Mouse (Mus musculus) kidney, adult 11 months (tissue): ENCODE data around the gene Tspear.

Experiments
- DNase-seq: peaks from one replicate; pipeline ENCODE4 v3.0.0; 2022

Tspear gene

GRCm38 (mm10) chr10:77882553-77882952 is 196.2 kb downstream of the Tspear start:
- no peak for DNase-seq

GRCm38 (mm10) chr10:77886007-77886747 is 199.8 kb downstream of the Tspear start:
- no peak for DNase-seq

- DNase-seq: no peak
Observed at GRCm38 (mm10) chr10:77890987-77891565, 204.7 kb downstream of the Tspear start.

- DNase-seq: peak; percentile 31
Observed at GRCm38 (mm10) chr10:77895562-77895961, 209.2 kb downstream of the Tspear start.

GRCm38 (mm10) chr10:77900126-77900525 is 213.8 kb downstream of the Tspear start:
- peak; percentile 63 for DNase-seq

- no peak for DNase-seq
Observed at GRCm38 (mm10) chr10:77900903-77901818, 214.8 kb downstream of the Tspear start.

GRCm38 (mm10) chr10:77901871-77902210 is 215.5 kb downstream of the Tspear start:
- DNase-seq: no peak

GRCm38 (mm10) chr10:77902211-77902893 is 216.0 kb downstream of the Tspear start, which contains the start of gene Lrrc3:
Lrrc3 (minus strand) TSS chr10:77902536.
- peak; percentile 57 for DNase-seq

GRCm38 (mm10) chr10:77902894-77903715 is 216.7 kb downstream of the Tspear start:
- DNase-seq: peak; percentile 43

GRCm38 (mm10) chr10:77912605-77913004 is 226.2 kb downstream of the Tspear start:
- no peak for DNase-seq

GRCm38 (mm10) chr10:77913292-77913691 is 226.9 kb downstream of the Tspear start:
- DNase-seq: no peak

- DNase-seq: peak; percentile 27
Observed at GRCm38 (mm10) chr10:77916636-77917335, 230.4 kb downstream of the Tspear start.

GRCm38 (mm10) chr10:77921009-77921408 is 234.6 kb downstream of the Tspear start:
- DNase-seq: no peak

- DNase-seq: no peak
Observed at GRCm38 (mm10) chr10:77922681-77923080, 236.3 kb downstream of the Tspear start.

GRCm38 (mm10) chr10:77926140-77926539 is 239.8 kb downstream of the Tspear start:
- DNase-seq: peak; percentile 27

- no peak for DNase-seq
Observed at GRCm38 (mm10) chr10:77927375-77927774, 241.0 kb downstream of the Tspear start.
